Mouse (Mus musculus) NIH3T3 (cell line): ENCODE measurements around the gene Cabp2.
"Not testable (repeated sequence)": the region's sequence is repeated elsewhere in the genome, so short reads cannot be mapped to it uniquely, and the experiment has no call there.

Experiments
- DNase-seq: peaks from one replicate; pipeline ENCODE4 v3.0.0-alpha.2; 2012; ENCODE audit warnings: low read depth

Gene Cabp2

GRCm38 (mm10) chr19:4101466-4101865 is 20.1 kb downstream of the Cabp2 start:
- no peak for DNase-seq

- no peak for DNase-seq
Observed at GRCm38 (mm10) chr19:4102049-4102448, 20.7 kb downstream of the Cabp2 start.

GRCm38 (mm10) chr19:4102626-4103025 is 21.2 kb downstream of the Cabp2 start:
- no peak for DNase-seq

GRCm38 (mm10) chr19:4103294-4103693 is 21.9 kb downstream of the Cabp2 start:
- DNase-seq: no peak

GRCm38 (mm10) chr19:4103792-4104191 is 22.4 kb downstream of the Cabp2 start:
- no peak for DNase-seq

- DNase-seq: no peak
Observed at GRCm38 (mm10) chr19:4104675-4105194, 23.4 kb downstream of the Cabp2 start.

GRCm38 (mm10) chr19:4106654-4107053 is 25.3 kb downstream of the Cabp2 start:
- DNase-seq: no peak

GRCm38 (mm10) chr19:4108535-4108934 is 27.2 kb downstream of the Cabp2 start:
- no peak for DNase-seq

GRCm38 (mm10) chr19:4112063-4112960 is 30.9 kb downstream of the Cabp2 start:
- DNase-seq: no peak

- peak; percentile 99 for DNase-seq
Observed at GRCm38 (mm10) chr19:4113186-4113805, 31.9 kb downstream of the Cabp2 start.

- peak; percentile 63 for DNase-seq
Observed at GRCm38 (mm10) chr19:4113806-4114230, 32.4 kb downstream of the Cabp2 start.

- DNase-seq: no peak
Observed at GRCm38 (mm10) chr19:4114551-4114950, 33.2 kb downstream of the Cabp2 start.

GRCm38 (mm10) chr19:4115144-4115543 is 33.8 kb downstream of the Cabp2 start:
- no peak for DNase-seq

GRCm38 (mm10) chr19:4115816-4116215 is 34.4 kb downstream of the Cabp2 start:
- no peak for DNase-seq

GRCm38 (mm10) chr19:4117006-4117405 is 35.6 kb downstream of the Cabp2 start:
- no peak for DNase-seq

- no peak for DNase-seq
Observed at GRCm38 (mm10) chr19:4118350-4118749, 37.0 kb downstream of the Cabp2 start.

- no peak for DNase-seq
Observed at GRCm38 (mm10) chr19:4119716-4120487, 38.5 kb downstream of the Cabp2 start.

- DNase-seq: no peak
Observed at GRCm38 (mm10) chr19:4120496-4120895, 39.1 kb downstream of the Cabp2 start.

- DNase-seq: peak; percentile 99
Observed at GRCm38 (mm10) chr19:4121097-4121805, 39.9 kb downstream of the Cabp2 start.

GRCm38 (mm10) chr19:4121896-4122295 is 40.5 kb downstream of the Cabp2 start:
- DNase-seq: not testable (repeated sequence)
